Mouse (Mus musculus) brain, embryonic 14.5 days (tissue): ENCODE measurements at regions not wholly inside any gene's neighbourhood (a gene's known extent, or its start where the extent isn't known, plus 50 kb on each side); places are given as distances from the start of the nearest gene placed in this dataset.

Experiments used
- DNase-seq: peaks from one replicate; pipeline ENCODE4 v3.0.0-alpha.2; 2011; ENCODE audit warnings: low read depth
- CTCF ChIP-seq: fragments of 200-500 bp; IDR thresholded peaks from 2 replicates; pipeline ENCODE4 v1.5.1; 2012; ENCODE audit warnings: inconsistent platforms, mild to moderate bottlenecking, moderate library complexity, borderline replicate concordance; ENCODE audit not compliant: insufficient read depth, insufficient read length; ENCODE audit errors: extremely low read depth
- POLR2A ChIP-seq: fragments of 200-500 bp; IDR thresholded peaks from 2 replicates; pipeline ENCODE4 v1.6.1; 2012; ENCODE audit warnings: mild to moderate bottlenecking, inconsistent platforms, borderline replicate concordance; ENCODE audit not compliant: poor library complexity, insufficient read depth, insufficient read length, severe bottlenecking; ENCODE audit errors: extremely low read depth

- no peak for DNase-seq
- TF ChIP-seq POLR2A (no peak), CTCF (no peak)
Observed at GRCm38 (mm10) chr6:91619735-91620732, 63.8 kb upstream of the Slc6a6 start.

- TF ChIP-seq POLR2A (no peak), CTCF (no peak)
- no peak for DNase-seq
Observed at GRCm38 (mm10) chr6:91621437-91621836, 62.4 kb upstream of the Slc6a6 start.

GRCm38 (mm10) chr6:91622425-91622824 is 61.4 kb upstream of the Slc6a6 start:
- TF ChIP-seq CTCF: no peak
- no peak for TF ChIP-seq POLR2A
- no peak for DNase-seq

- TF ChIP-seq CTCF (no peak), POLR2A (no peak)
- no peak for DNase-seq
Observed at GRCm38 (mm10) chr6:91623646-91624045, 60.2 kb upstream of the Slc6a6 start.

GRCm38 (mm10) chr6:91629230-91629629 is 54.6 kb upstream of the Slc6a6 start:
- no peak for DNase-seq
- TF ChIP-seq CTCF (no peak), POLR2A (no peak)

GRCm38 (mm10) chr6:91631261-91631660 is 52.6 kb upstream of the Slc6a6 start:
- DNase-seq: no peak

More at GRCm38 (mm10) chr6:91631261-91631660, 52.6 kb upstream of the Slc6a6 start:
- TF ChIP-seq POLR2A (no peak), CTCF (no peak)
